Mouse (Mus musculus): ENCODE measurements around the gene Phf24. TPM values are rescaled to one million over a fixed set of nuclear protein-coding genes. Genes with fewer than 3 reads are reported as not detected.

The Phf24 gene
- polyA plus RNA-seq, 1 experiment from 2014 or later = 0.06 TPM

DNA sequence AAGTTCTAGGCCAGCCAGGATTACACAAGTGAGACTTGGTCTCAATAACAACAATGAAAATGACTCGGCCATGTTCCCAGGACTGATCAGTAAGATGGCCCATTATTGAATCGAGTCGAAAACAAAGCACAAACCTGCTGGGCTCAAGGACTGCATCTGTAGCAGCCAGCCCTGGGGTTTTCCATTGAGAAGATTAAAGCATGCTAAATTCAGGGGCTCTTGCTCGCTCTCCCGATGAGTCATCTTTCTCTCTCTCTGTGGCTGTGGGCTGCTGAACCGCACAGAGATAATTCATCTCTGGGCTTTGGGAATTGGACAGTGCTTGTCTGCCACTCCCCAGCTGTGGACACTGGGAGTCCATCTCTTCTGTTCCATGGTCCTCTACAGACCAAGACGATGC, 24.9 kb downstream of the Phf24 start:
- Histone ChIP-seq H3K4me2 (ENCODE audit: low read depth, low read length) (no peak overlapping the region), H3K27ac (ENCODE audit: low read length) (no peak overlapping the region), H3K9ac (ENCODE audit: low read depth, low read length) (no peak overlapping the region), H3K36me3 (ENCODE audit: control insufficient read depth, insufficient read depth) (no peaks in the 10 kb centered on the region), H3K4me1 (ENCODE audit: control insufficient read depth, low read depth, low read length) (no peaks in the 10 kb centered on the region), H3K4me3 (ENCODE audit: low read depth, low read length) (no peak overlapping the region), H3K9me3 (replicated peaks; ENCODE audit: control insufficient read depth, low read length) (no peaks in the 10 kb centered on the region), H3K27me3 (ENCODE audit: control insufficient read depth, insufficient read depth, low read depth, low read length) (peaks cover 7% of the 10 kb centered on the region)
- no peak for ATAC-seq (ENCODE audit: low read depth)
- 50% methylated on average over 7 of the region's 7 CpGs for whole genome bisulfite sequencing (ENCODE audit: insufficient replicate concordance)

GRCm38 (mm10) chr4:42943341-42943740, 26.9 kb downstream of the Phf24 start:
- ATAC-seq (ENCODE audit: low read depth) = no peak
- Histone ChIP-seq H3K4me2 (ENCODE audit: low read depth, low read length) (no peak overlapping the region), H3K9me3 (replicated peaks; ENCODE audit: control insufficient read depth, low read length) (no peaks in the 10 kb centered on the region), H3K4me1 (ENCODE audit: control insufficient read depth, low read depth, low read length) (no peaks in the 10 kb centered on the region), H3K27me3 (ENCODE audit: control insufficient read depth, insufficient read depth, low read depth, low read length) (peaks cover 16% of the 10 kb centered on the region), H3K4me3 (ENCODE audit: low read depth, low read length) (no peak overlapping the region), H3K9ac (ENCODE audit: low read depth, low read length) (no peak overlapping the region), H3K27ac (ENCODE audit: low read length) (no peak overlapping the region), H3K36me3 (ENCODE audit: control insufficient read depth, insufficient read depth) (no peaks in the 10 kb centered on the region)
- 54% methylated on average over 5 of the region's 5 CpGs for WGBS (ENCODE audit: insufficient replicate concordance)

GRCm38 (mm10) chr4:42944185-42944584, 27.7 kb downstream of the Phf24 start:
- Histone ChIP-seq H3K27ac (ENCODE audit: low read length) (no peak overlapping the region), H3K4me3 (ENCODE audit: low read depth, low read length) (no peak overlapping the region), H3K9ac (ENCODE audit: low read depth, low read length) (no peak overlapping the region), H3K36me3 (ENCODE audit: control insufficient read depth, insufficient read depth) (no peaks in the 10 kb centered on the region), H3K9me3 (replicated peaks; ENCODE audit: control insufficient read depth, low read length) (no peaks in the 10 kb centered on the region), H3K4me2 (ENCODE audit: low read depth, low read length) (no peak overlapping the region), H3K4me1 (ENCODE audit: control insufficient read depth, low read depth, low read length) (no peaks in the 10 kb centered on the region), H3K27me3 (ENCODE audit: control insufficient read depth, insufficient read depth, low read depth, low read length) (peaks cover 24% of the 10 kb centered on the region)
- no peak for ATAC-seq (ENCODE audit: low read depth)
- WGBS (ENCODE audit: insufficient replicate concordance) = 65% methylated on average over 9 of the region's 9 CpGs

DNA sequence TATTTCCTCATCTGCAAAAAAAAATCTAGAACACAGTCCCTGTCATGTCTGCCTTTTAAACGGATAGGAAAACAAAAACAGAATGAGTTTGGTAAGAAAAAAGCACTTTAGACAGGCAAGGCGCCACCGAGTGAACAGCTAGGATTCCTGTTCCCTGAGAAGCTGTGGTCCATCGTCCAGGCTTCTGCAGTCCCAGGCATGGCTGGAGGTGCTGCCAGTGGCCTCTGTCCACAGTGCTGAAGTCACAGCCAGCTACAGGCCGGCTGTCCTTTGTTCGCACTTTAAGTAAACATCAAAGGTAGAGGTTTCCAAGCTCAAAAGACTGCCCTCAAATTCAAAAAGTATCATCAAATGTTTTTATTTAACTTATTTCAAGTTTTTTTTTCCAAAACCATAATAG, 28.6 kb downstream of the Phf24 start:
- H3K4me3 ChIP-seq (ENCODE audit: low read depth, low read length) = no peak overlapping the region
- no peaks in the 10 kb centered on the region for H3K9me3 ChIP-seq (replicated peaks; ENCODE audit: control insufficient read depth, low read length)
- peaks cover under 1% of the 10 kb centered on the region; the same call in 1 of the 2 replicates for H3K4me1 ChIP-seq (ENCODE audit: control insufficient read depth, low read depth, low read length)
- no peak overlapping the region for H3K4me2 ChIP-seq (ENCODE audit: low read depth, low read length)
- WGBS (ENCODE audit: insufficient replicate concordance) = 10% methylated on average over 6 of the region's 6 CpGs
- H3K9ac ChIP-seq (ENCODE audit: low read depth, low read length) = no peak overlapping the region
- no peak overlapping the region for H3K27ac ChIP-seq (ENCODE audit: low read length)
- no peak for ATAC-seq (ENCODE audit: low read depth)
- H3K27me3 ChIP-seq (ENCODE audit: control insufficient read depth, insufficient read depth, low read depth, low read length) = peaks cover 32% of the 10 kb centered on the region
- no peaks in the 10 kb centered on the region for H3K36me3 ChIP-seq (ENCODE audit: control insufficient read depth, insufficient read depth)

GRCm38 (mm10) chr4:42945445-42945844, 29.0 kb downstream of the Phf24 start:
- Histone ChIP-seq H3K4me2 (ENCODE audit: low read depth, low read length) (no peak overlapping the region), H3K9me3 (replicated peaks; ENCODE audit: control insufficient read depth, low read length) (no peaks in the 10 kb centered on the region), H3K4me3 (ENCODE audit: low read depth, low read length) (no peak overlapping the region), H3K9ac (ENCODE audit: low read depth, low read length) (no peak overlapping the region), H3K27ac (ENCODE audit: low read length) (no peak overlapping the region), H3K27me3 (ENCODE audit: control insufficient read depth, insufficient read depth, low read depth, low read length) (peaks cover 36% of the 10 kb centered on the region), H3K4me1 (ENCODE audit: control insufficient read depth, low read depth, low read length) (peaks cover 2% of the 10 kb centered on the region; the same call in 1 of the 2 replicates), H3K36me3 (ENCODE audit: control insufficient read depth, insufficient read depth) (no peaks in the 10 kb centered on the region)
- no peak for ATAC-seq (ENCODE audit: low read depth)
- 69% methylated on average over 3 of the region's 3 CpGs for WGBS (ENCODE audit: insufficient replicate concordance)

- Histone ChIP-seq H3K4me3 (ENCODE audit: low read depth, low read length) (no peak overlapping the region), H3K9me3 (replicated peaks; ENCODE audit: control insufficient read depth, low read length) (no peaks in the 10 kb centered on the region), H3K4me2 (ENCODE audit: low read depth, low read length) (no peak overlapping the region), H3K36me3 (ENCODE audit: control insufficient read depth, insufficient read depth) (no peaks in the 10 kb centered on the region), H3K4me1 (ENCODE audit: control insufficient read depth, low read depth, low read length) (peaks cover 2% of the 10 kb centered on the region; the same call in 1 of the 2 replicates), H3K27ac (ENCODE audit: low read length) (no peak overlapping the region), H3K27me3 (ENCODE audit: control insufficient read depth, insufficient read depth, low read depth, low read length) (peaks cover 38% of the 10 kb centered on the region), H3K9ac (ENCODE audit: low read depth, low read length) (no peak overlapping the region)
- ATAC-seq (ENCODE audit: low read depth) = no peak
- WGBS (ENCODE audit: insufficient replicate concordance) = 3% methylated on average over 5 of the region's 5 CpGs
Observed at GRCm38 (mm10) chr4:42945952-42946351, 29.5 kb downstream of the Phf24 start.

GRCm38 (mm10) chr4:42946733-42947290, 30.4 kb downstream of the Phf24 start:
- H3K27me3 ChIP-seq (ENCODE audit: control insufficient read depth, insufficient read depth, low read depth, low read length) = peaks cover 38% of the 10 kb centered on the region
- H3K9me3 ChIP-seq (replicated peaks; ENCODE audit: control insufficient read depth, low read length) = no peaks in the 10 kb centered on the region
- H3K27ac ChIP-seq (ENCODE audit: low read length) = no peak overlapping the region
- WGBS (ENCODE audit: insufficient replicate concordance) = 41% methylated on average over 10 of the region's 10 CpGs
- H3K9ac ChIP-seq (ENCODE audit: low read depth, low read length) = no peak overlapping the region
- H3K4me3 ChIP-seq (ENCODE audit: low read depth, low read length) = no peak overlapping the region
- H3K4me1 ChIP-seq (ENCODE audit: control insufficient read depth, low read depth, low read length) = peaks cover 2% of the 10 kb centered on the region; the same call in 1 of the 2 replicates
- ATAC-seq (ENCODE audit: low read depth) = no peak
- H3K36me3 ChIP-seq (ENCODE audit: control insufficient read depth, insufficient read depth) = no peaks in the 10 kb centered on the region
- H3K4me2 ChIP-seq (ENCODE audit: low read depth, low read length) = no peak overlapping the region

GRCm38 (mm10) chr4:42948527-42948926, 32.1 kb downstream of the Phf24 start:
- no peak overlapping the region for H3K4me2 ChIP-seq (ENCODE audit: low read depth, low read length)
- no peak overlapping the region for H3K9ac ChIP-seq (ENCODE audit: low read depth, low read length)
- H3K9me3 ChIP-seq (replicated peaks; ENCODE audit: control insufficient read depth, low read length) = no peaks in the 10 kb centered on the region
- WGBS (ENCODE audit: insufficient replicate concordance) = 39% methylated on average over 13 of the region's 13 CpGs
- H3K36me3 ChIP-seq (ENCODE audit: control insufficient read depth, insufficient read depth) = no peaks in the 10 kb centered on the region
- H3K27me3 ChIP-seq (ENCODE audit: control insufficient read depth, insufficient read depth, low read depth, low read length) = peaks cover 38% of the 10 kb centered on the region
- H3K4me1 ChIP-seq (ENCODE audit: control insufficient read depth, low read depth, low read length) = peaks cover 2% of the 10 kb centered on the region; the same call in 1 of the 2 replicates
- no peak for ATAC-seq (ENCODE audit: low read depth)
- no peak overlapping the region for H3K4me3 ChIP-seq (ENCODE audit: low read depth, low read length)
- no peak overlapping the region for H3K27ac ChIP-seq (ENCODE audit: low read length)

- Histone ChIP-seq H3K27ac (ENCODE audit: low read length) (no peak overlapping the region), H3K27me3 (ENCODE audit: control insufficient read depth, insufficient read depth, low read depth, low read length) (peaks cover 38% of the 10 kb centered on the region), H3K4me3 (ENCODE audit: low read depth, low read length) (peak overlapping the region; percentile 68; the same call in 1 of the 2 replicates), H3K36me3 (ENCODE audit: control insufficient read depth, insufficient read depth) (no peaks in the 10 kb centered on the region), H3K9ac (ENCODE audit: low read depth, low read length) (no peak overlapping the region), H3K9me3 (replicated peaks; ENCODE audit: control insufficient read depth, low read length) (no peaks in the 10 kb centered on the region), H3K4me1 (ENCODE audit: control insufficient read depth, low read depth, low read length) (peaks cover 2% of the 10 kb centered on the region; the same call in 1 of the 2 replicates), H3K4me2 (ENCODE audit: low read depth, low read length) (peak overlapping the region; percentile 75)
- WGBS (ENCODE audit: insufficient replicate concordance) = 9% methylated on average over 14 of the region's 14 CpGs
- ATAC-seq (ENCODE audit: low read depth) = no peak
Observed at GRCm38 (mm10) chr4:42949051-42949675, 32.7 kb downstream of the Phf24 start.

Data from liver, embryonic 16.5 days (tissue).